Mouse (Mus musculus) liver, adult (tissue): ENCODE data around the gene Trappc3l.

Experiments
- GATA4 ChIP-seq: IDR thresholded peaks from 2 replicates; pipeline ENCODE4 v1.6.1; 2014; ENCODE audit warnings: mild to moderate bottlenecking, low read length; ENCODE audit not compliant: insufficient replicate concordance

Trappc3l gene

GRCm38 (mm10) chr10:34128391-34128790 lies 91.0 kb downstream of the Trappc3l start:
- TF ChIP-seq GATA4 = no peak

GRCm38 (mm10) chr10:34131356-34131755 lies 94.0 kb downstream of the Trappc3l start:
- no peak for TF ChIP-seq GATA4

GRCm38 (mm10) chr10:34136432-34136831 lies 99.0 kb downstream of the Trappc3l start:
- TF ChIP-seq GATA4 = no peak

- TF ChIP-seq GATA4 = no peak
Measured at GRCm38 (mm10) chr10:34138027-34138426, 100.6 kb downstream of the Trappc3l start.

- no peak for TF ChIP-seq GATA4
Measured at GRCm38 (mm10) chr10:34139768-34140167, 102.4 kb downstream of the Trappc3l start.

GRCm38 (mm10) chr10:34141693-34142092 lies 104.3 kb downstream of the Trappc3l start:
- TF ChIP-seq GATA4 = peak; percentile 61; the same call in 1 of the 2 replicates

- no peak for TF ChIP-seq GATA4
Measured at GRCm38 (mm10) chr10:34149772-34150171, 112.4 kb downstream of the Trappc3l start.

- no peak for TF ChIP-seq GATA4
Measured at GRCm38 (mm10) chr10:34150454-34150853, 113.1 kb downstream of the Trappc3l start.

- no peak for TF ChIP-seq GATA4
Measured at GRCm38 (mm10) chr10:34151827-34152226, 114.4 kb downstream of the Trappc3l start.

GRCm38 (mm10) chr10:34155796-34156554 lies 118.6 kb downstream of the Trappc3l start:
- TF ChIP-seq GATA4 = no peak
